Mouse (Mus musculus): ENCODE results near the gene Cyp2f2. TPM values are rescaled to one million over a fixed set of nuclear protein-coding genes. Genes with fewer than 3 reads are reported as not detected.

The Cyp2f2 gene
- polyA plus RNA-seq, 1 experiment from 2014 or later: not detected

Small RNA genes within 50 kb of the gene (microRNA-seq; reads per million reads assigned to microRNA genes)
- gene Mir3101: not detected

Other genes with a start within 250 kb of the Cyp2f2 start
- gene Cyp2a22, start 180.5 kb upstream of the Cyp2f2 start, polyA plus RNA-seq (2015; fragmentation: Nextera tagmentation; extraction: Ambion mirVana): not detected in 2 replicates
- gene Cyp2a12, start 90.8 kb upstream of the Cyp2f2 start, polyA plus RNA-seq (2015; fragmentation: Nextera tagmentation; extraction: Ambion mirVana): not detected in 2 replicates
- gene Cyp2t4, start 33.8 kb downstream of the Cyp2f2 start, polyA plus RNA-seq (2015; fragmentation: Nextera tagmentation; extraction: Ambion mirVana): 0.22 TPM in 1 of 2 replicates, not detected in the other
- gene Egln2, start 46.9 kb downstream of the Cyp2f2 start, polyA plus RNA-seq (2015; fragmentation: Nextera tagmentation; extraction: Ambion mirVana): 87.0 and 101 TPM in 2 replicates
- 104 and 110 TPM in 2 replicates for gene Rab4b, start 59.0 kb downstream of the Cyp2f2 start, polyA plus RNA-seq (2015; fragmentation: Nextera tagmentation; extraction: Ambion mirVana)
- 0.36 TPM in 1 of 2 replicates, not detected in the other for gene Gm21983, start 61.2 kb downstream of the Cyp2f2 start, polyA plus RNA-seq (2015; fragmentation: Nextera tagmentation; extraction: Ambion mirVana)
- gene Mia, start 61.2 kb downstream of the Cyp2f2 start, polyA plus RNA-seq (2015; fragmentation: Nextera tagmentation; extraction: Ambion mirVana): 3.6 and 5.1 TPM in 2 replicates
- 4.3 TPM in 2 replicates for gene BC024978, start 75.9 kb downstream of the Cyp2f2 start, polyA plus RNA-seq (2015; fragmentation: Nextera tagmentation; extraction: Ambion mirVana)
- 233 and 245 TPM in 2 replicates for gene Snrpa, start 76.4 kb downstream of the Cyp2f2 start, polyA plus RNA-seq (2015; fragmentation: Nextera tagmentation; extraction: Ambion mirVana)
- 6.7 and 7.6 TPM in 2 replicates for gene Itpkc, start 108.8 kb downstream of the Cyp2f2 start, polyA plus RNA-seq (2015; fragmentation: Nextera tagmentation; extraction: Ambion mirVana)
- 25.3 and 25.5 TPM in 2 replicates for gene Coq8b, start 113.1 kb downstream of the Cyp2f2 start, polyA plus RNA-seq (2015; fragmentation: Nextera tagmentation; extraction: Ambion mirVana)
- gene Numbl, start 138.5 kb downstream of the Cyp2f2 start, polyA plus RNA-seq (2015; fragmentation: Nextera tagmentation; extraction: Ambion mirVana): 39.4 and 51.6 TPM in 2 replicates
- 8.0 and 9.1 TPM in 2 replicates for gene Ltbp4, start 217.8 kb downstream of the Cyp2f2 start, polyA plus RNA-seq (2015; fragmentation: Nextera tagmentation; extraction: Ambion mirVana)
- gene Shkbp1, start 236.1 kb downstream of the Cyp2f2 start, polyA plus RNA-seq (2015; fragmentation: Nextera tagmentation; extraction: Ambion mirVana): 67.2 and 84.3 TPM in 2 replicates
- gene Gm20479, start 237.5 kb downstream of the Cyp2f2 start, polyA plus RNA-seq (2015; fragmentation: Nextera tagmentation; extraction: Ambion mirVana): 0.53 TPM in 1 of 2 replicates, not detected in the other